13 mouse cellular contexts compared by ENCODE assay signal in the genomic region with DNA sequence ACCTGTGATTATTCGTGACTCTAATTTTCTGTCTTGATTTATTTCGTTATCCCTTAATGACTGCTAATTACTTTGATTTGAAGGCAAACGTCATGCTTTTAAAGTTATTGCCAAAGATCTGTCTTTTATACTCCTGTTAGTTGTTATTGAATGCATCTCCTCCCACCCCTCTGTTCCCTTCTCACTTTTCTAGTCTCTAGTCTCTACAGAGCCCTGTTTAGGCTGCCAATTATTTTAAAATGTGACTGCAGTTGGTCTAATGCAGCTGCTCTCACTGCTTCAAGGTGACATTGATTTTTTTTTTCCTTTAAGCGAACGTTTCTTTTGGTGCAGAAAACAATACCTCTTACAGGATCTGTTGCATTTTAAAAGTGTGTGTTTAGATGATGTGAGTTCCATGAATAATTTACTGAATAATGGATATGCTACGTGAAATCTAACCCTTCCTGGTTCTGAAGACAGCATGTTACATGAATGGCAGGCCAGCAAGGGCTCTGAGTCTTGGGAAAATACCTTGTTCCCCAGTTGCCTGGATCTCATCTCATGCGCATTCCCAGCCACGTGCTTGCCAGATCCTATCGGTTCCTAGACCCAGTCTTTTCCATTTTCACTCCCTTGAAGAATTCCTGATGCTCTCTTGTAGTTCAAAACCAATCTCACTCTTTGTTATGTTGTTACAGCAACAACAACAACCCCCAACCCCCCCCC.
DNase-seq lines count a peak whose midpoint lies in the region; ATAC-seq and TF ChIP-seq lines count a peak whose summit lies in the region.
"Had no signal": no experiment of that assay in that cellular context is flagged by ENCODE, and none has a peak within 500 bp of the region (broad histone marks: within the 10 kb centered on the region; RNA-seq: fewer than 3 reads in every experiment).

No protein-coding gene starts in this region.

- TF ChIP-seq POLR2A in limb, embryonic 14.5 days (IDR thresholded peaks at IDR 0.05; ENCODE audit: borderline replicate concordance, extremely low read depth, insufficient read depth, insufficient read length): no peak

- no peak overlapping the region for H3K4me3 ChIP-seq in forebrain, embryonic 14.5 days (ENCODE audit: low read depth, low read length)
- H3K4me3 ChIP-seq in limb, embryonic 14.5 days (replicated peaks; ENCODE audit: low read length): no peak overlapping the region
- H3K4me3 ChIP-seq: left cerebral cortex, adult 2 months had no signal

- H3K27me3 ChIP-seq in forebrain, embryonic 14.5 days (replicated peaks; ENCODE audit: control insufficient read depth, insufficient read depth, low read length): no peaks in the 10 kb centered on the region
- no peaks in the 10 kb centered on the region for H3K27me3 ChIP-seq in limb, embryonic 14.5 days (ENCODE audit: control insufficient read depth, insufficient read depth, low read length)

- no peaks in the 10 kb centered on the region for H3K9me3 ChIP-seq in forebrain, embryonic 14.5 days (replicated peaks; ENCODE audit: control insufficient read depth, low read length)
- H3K9me3 ChIP-seq in limb, embryonic 14.5 days (ENCODE audit: control insufficient read depth, low read length): no peaks in the 10 kb centered on the region

- H3K9ac ChIP-seq in forebrain, embryonic 14.5 days (ENCODE audit: low read length): 0 out of 2 replicates have a peak overlapping the region, but pooled peaks have one; percentile 2
- H3K9ac ChIP-seq in limb, embryonic 14.5 days (ENCODE audit: low read depth, low read length, severe bottlenecking): no peak overlapping the region

- WGBS in forebrain, embryonic 14.5 days: 4% methylated on average over 9 of the region's 9 CpGs
- 26% methylated on average over 9 of the region's 9 CpGs for WGBS in limb, embryonic 14.5 days

- H3K27ac ChIP-seq in forebrain, embryonic 14.5 days (ENCODE audit: low read depth, low read length): peak overlapping the region; percentile 62
- H3K27ac ChIP-seq in limb, embryonic 14.5 days (replicated peaks; ENCODE audit: low read depth, low read length): no peak overlapping the region
- H3K27ac ChIP-seq: left cerebral cortex, adult 2 months had no signal

- DNase-seq in ES-CJ7 (ENCODE audit: low read depth, low spot score): peak; percentile 17
- peak; percentile 69 for DNase-seq in MN1 (ENCODE audit: low spot score)
- peak; percentile 91 for DNase-seq in forebrain, embryonic 14.5 days (ENCODE audit: low spot score)
- no peak for DNase-seq in limb, embryonic 14.5 days (ENCODE audit: low spot score)
- no peak for DNase-seq in layer of hippocampus, adult 9-11 months
- DNase-seq in lung, postnatal 36 days: no peak
- no peak for DNase-seq in adrenal gland, adult (ENCODE audit: inconsistent age in 2 of 2, low spot score in 1 of 2)
- DNase-seq: cerebellum, postnatal 36 days; gastrocnemius, postnatal 14 days; lung, postnatal 10 days had no signal

- H3K4me2 ChIP-seq in forebrain, embryonic 14.5 days (ENCODE audit: low read length): peak overlapping the region; percentile 29; the same call in 1 of the 2 replicates
- H3K4me2 ChIP-seq in limb, embryonic 14.5 days (replicated peaks; ENCODE audit: low read depth, low read length, severe bottlenecking): peak overlapping the region; percentile 15; the same call in 1 of the 2 replicates

- peak; percentile 91 for ATAC-seq in forebrain, embryonic 14.5 days
- no peak for ATAC-seq in limb, embryonic 14.5 days (ENCODE audit: low FRiP score, low read depth)
- ATAC-seq: intestine, postnatal 0 days had no signal

- H3K36me3 ChIP-seq in forebrain, embryonic 14.5 days (ENCODE audit: control insufficient read depth, insufficient read depth, low read length): no peaks in the 10 kb centered on the region
- H3K36me3 ChIP-seq in limb, embryonic 14.5 days (ENCODE audit: control insufficient read depth, insufficient read depth, low read length): no peaks in the 10 kb centered on the region
- H3K36me3 ChIP-seq: G1E had no signal

- peaks cover 19% of the 10 kb centered on the region for H3K4me1 ChIP-seq in forebrain, embryonic 14.5 days (ENCODE audit: control insufficient read depth, insufficient read depth, low read length)
- H3K4me1 ChIP-seq in limb, embryonic 14.5 days (ENCODE audit: control insufficient read depth, insufficient read depth, low read length): no peaks in the 10 kb centered on the region

Comparison
In these comparisons a context has a peak if more than half of its experiments do, and no peak if none do; other contexts are left out.
1. DNase-seq: peak in ES-CJ7 (single experiment), MN1 (single experiment) and forebrain, embryonic 14.5 days (single experiment); none in limb, embryonic 14.5 days (single experiment), layer of hippocampus, adult 9-11 months (single experiment), lung, postnatal 36 days (single experiment) and adrenal gland, adult (0 of 2).